Mouse (Mus musculus) layer of hippocampus, adult 2 months (tissue): Measurements from ENCODE around the gene Zbtb34. TPM values are rescaled to one million over a fixed set of nuclear protein-coding genes. Genes with fewer than 3 reads are reported as not detected.

ENCODE experiments used
- DNase-seq, 2 experiments: peaks; one replicate each; pipeline ENCODE4 v3.0.0; 2022; ENCODE audit warnings: low spot score in 2 of 2
- H3K27ac ChIP-seq: fragments of 200-600 bp; 2 replicates; pipeline ENCODE4 v1.8.1; 2022
- H3K4me3 ChIP-seq: fragments of 200-600 bp; 2 replicates; pipeline ENCODE4 v1.8.1; 2022; ENCODE audit warnings: mild to moderate bottlenecking
- CTCF ChIP-seq: fragments of 200-600 bp; conservative IDR thresholded peaks from 2 replicates; pipeline ENCODE4 v1.8.1; 2022; ENCODE audit warnings: antibody characterized with exemption, mild to moderate bottlenecking, moderate library complexity
- total RNA-seq, 2 experiments: library from RNA; stranded (reverse); gene quantifications; 2 replicates each; pipeline ENCODE4 v1.2.3; 2021

Zbtb34 gene
- total RNA-seq, 2 experiments from 2014 or later = 13.9 to 14.8 TPM

DNA sequence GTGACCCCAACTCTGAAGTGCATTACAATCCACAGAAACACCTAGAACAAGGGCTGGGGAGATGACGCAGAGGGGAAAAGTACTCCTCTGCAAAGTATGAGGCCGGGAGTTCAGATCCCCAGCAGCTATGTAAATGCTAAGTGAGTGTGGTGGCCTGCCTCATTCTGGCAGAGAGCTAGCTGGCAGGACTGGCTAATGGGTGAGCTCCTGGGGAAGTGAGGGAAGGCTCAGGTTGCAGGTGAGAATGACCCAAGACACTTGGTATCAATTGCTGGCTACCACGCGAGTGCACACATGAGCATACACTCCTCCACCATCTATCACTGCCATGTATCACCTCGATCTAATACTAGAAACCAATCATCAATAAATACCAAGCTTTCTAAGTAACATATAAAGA is 25.1 kb upstream of the Zbtb34 start:
- 0 out of 2 replicates have a peak overlapping the region, but pooled peaks have one; percentile 5 for H3K27ac ChIP-seq
- no peak for DNase-seq
- no peak overlapping the region for H3K4me3 ChIP-seq
- no peak for TF ChIP-seq CTCF

DNA sequence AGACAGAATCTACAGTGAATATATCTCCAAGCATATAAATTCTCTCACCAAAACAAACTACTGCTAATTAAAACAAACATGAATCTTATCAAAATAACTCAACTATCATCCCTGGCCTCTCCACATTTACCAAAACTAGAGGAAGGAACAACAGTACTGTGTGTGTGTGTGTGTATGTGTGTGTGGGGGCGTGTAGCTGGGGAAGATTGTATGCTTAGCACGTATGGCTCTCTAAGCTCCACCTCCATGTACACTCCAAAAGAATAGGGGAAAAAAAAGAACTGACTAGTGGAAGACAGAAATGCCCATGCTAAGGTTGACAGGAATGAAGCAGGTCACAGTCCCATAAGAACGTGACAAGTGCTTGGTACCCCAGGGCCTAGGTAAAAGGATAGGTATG is 24.2 kb upstream of the Zbtb34 start:
- no peak for TF ChIP-seq CTCF
- no peak for DNase-seq
- peak overlapping the region; percentile 46; the same call in 1 of the 2 replicates for H3K27ac ChIP-seq
- H3K4me3 ChIP-seq = no peak overlapping the region

DNA sequence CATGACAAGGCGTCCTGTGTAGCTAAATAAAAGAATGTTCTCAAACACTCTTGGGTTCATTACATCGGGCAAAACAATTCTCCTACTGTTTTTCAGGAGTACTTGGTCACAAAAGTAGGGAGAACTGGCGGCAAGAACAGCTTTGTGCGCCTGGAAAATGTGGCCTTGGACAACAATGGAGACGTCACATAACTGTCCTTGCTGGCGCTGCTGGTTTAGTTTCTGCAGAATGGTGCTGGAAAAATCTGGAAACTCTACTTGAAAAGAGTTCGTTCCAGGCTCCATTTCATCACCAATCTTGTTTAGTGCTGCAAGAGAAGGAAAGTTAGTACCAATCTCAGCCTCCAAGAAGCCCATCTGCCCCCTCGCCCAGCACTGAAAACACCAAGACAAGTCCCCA is 23.7 kb upstream of the Zbtb34 start:
- TF ChIP-seq CTCF = no peak
- Histone ChIP-seq H3K4me3 (no peak overlapping the region), H3K27ac (peak overlapping the region; percentile 46; the same call in 1 of the 2 replicates)
- no peak for DNase-seq

DNA sequence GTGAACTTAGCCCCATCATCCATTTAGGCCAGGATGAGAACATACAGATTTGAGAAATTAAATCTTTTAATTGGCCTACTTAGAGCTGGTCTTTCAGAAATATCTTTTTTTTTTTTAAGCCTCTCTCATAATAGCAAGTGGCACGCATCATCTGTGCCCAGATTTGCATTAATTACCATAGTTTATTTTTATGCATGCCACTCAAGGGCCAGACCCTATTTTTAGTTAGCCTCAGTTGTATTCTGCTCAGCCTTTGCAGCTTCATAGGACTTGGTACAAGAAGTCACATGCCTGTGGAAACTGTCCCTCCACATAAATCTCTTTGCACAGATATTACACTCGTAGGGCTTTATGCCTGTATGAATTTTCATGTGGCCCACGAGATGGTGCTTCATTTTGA is 22.4 kb upstream of the Zbtb34 start:
- no peak for DNase-seq
- H3K27ac ChIP-seq = peak overlapping the region; percentile 51
- no peak for TF ChIP-seq CTCF
- no peak overlapping the region; the same call in 1 of the 2 replicates for H3K4me3 ChIP-seq

DNA sequence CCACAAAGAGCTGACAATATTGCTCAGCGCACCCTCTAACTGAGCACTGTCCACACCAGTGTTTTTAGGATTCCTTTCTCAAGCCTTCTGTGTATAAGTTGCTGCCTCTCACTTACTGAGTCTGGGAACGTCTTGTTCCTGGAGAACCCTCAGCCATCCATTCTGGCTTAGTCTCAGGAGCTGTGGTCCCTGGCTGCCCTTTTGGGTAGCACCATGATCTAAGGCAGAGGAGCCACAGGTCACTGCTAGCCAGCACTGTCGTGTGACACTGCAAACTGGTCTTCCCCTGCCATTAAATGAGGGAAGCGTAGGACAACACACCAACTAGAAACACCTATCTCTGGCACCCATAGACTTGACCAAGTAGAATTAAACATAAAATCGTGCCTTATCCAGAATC is 21.6 kb upstream of the Zbtb34 start:
- peak overlapping the region; percentile 51 for H3K27ac ChIP-seq
- no peak for DNase-seq

DNA sequence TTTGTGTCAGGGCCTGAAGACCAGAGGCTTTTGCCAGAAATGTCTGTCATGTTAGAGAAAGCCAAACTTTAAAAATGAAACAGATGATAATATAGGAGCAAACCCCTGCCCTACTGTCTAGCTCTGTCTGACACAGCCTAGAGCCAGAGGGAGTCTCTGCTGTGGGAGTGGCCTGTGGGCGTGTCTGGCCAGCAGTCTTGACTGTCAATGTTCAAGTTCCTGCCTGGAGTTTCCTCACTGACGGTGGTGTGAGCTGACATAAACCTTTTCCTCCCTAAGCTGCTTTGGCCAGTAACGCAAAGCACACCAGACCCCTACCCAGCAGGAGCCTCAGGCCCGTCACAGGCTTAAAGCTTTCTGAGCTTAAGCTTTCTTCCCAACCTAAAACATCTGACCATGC is 21.0 kb upstream of the Zbtb34 start:
- TF ChIP-seq CTCF = no peak
- Histone ChIP-seq H3K27ac (peak overlapping the region; percentile 51), H3K4me3 (no peak overlapping the region)
- DNase-seq = no peak

More for the DNA sequence above, 21.6 kb upstream of the Zbtb34 start:
- TF ChIP-seq CTCF = no peak
- H3K4me3 ChIP-seq = no peak overlapping the region; the same call in 1 of the 2 replicates

DNA sequence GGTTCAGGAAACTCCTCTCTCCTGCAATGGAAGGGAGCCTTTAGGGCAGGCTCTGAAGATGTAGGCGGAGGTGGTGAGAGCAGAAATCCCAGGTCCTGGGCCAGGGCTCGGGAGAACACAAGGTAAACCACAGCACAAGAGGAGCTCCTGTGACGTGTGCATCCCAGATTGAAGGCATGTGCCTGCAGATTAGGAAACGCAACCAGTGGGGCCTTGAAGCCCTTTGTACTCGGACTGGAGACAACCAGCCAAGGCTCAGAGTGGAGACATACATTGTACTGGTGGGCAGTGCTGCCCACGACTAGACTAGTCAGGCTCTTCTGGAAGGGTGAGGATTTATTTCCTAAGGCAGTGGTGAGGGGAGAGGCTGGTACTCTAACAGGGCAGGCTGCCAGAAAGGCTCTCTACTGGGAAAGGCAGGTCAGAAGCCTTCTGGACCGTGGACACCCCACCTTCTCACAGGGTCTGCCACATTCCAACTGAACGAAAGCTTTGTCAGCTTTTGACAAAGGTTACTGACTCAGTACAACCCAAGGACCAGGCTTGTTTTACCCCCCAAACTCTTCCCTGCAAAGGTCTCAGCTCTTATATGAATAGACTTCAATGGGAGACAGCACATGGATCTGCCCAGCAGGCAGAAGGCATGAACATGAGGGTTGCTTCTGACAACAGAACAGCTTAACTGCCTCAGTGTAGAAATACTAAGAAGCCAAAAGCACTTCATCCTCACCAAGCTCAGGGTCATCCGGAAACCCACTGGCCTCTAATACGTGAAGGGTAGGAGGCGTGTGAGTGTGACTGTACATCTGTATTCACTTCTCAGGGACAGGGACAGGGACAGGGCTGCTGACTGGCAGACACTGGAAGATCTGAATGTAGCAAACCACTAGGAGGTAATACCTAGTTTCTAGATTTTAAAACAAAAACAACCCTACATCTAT is 20.2 kb upstream of the Zbtb34 start:
- peak overlapping the region; percentile 51 for H3K27ac ChIP-seq
- H3K4me3 ChIP-seq = no peak overlapping the region
- DNase-seq = no peak

DNA sequence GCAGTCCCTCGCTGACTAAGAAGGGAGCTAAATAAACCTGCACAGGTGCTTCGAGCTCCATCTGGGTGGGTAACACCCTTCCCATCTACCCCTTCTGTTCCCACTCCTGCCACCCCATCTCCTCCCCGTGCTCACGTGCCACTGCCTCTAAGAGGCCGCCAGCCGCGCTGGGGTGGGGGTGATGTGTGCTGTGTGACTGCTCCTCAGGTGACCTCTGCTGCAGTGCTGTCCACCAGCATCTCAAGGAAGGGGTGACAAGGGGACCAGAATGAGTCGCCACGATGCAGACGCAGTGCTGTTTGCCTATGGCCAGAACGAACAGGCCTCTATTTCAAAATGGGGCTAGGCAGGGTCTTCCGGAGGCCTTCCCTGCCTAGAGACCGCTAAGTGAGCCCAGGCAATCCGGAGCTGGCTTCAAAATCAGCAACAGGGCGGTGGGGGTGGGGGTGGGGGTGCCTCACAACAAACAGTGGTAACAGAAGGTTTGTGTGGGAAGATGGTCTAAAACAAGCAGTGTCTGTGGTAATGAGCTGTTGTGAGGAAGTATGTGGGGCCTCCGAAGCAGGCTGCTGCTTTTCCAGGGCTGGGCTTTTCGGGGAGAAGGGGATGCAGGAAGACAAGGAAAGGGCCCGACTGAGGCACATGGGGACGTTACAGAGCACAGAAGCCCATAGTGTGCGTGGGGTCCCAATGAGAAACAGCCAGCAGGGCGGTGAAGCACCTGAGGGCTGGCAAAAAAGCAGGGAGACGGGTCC is 18.2 kb upstream of the Zbtb34 start:
- no peak for TF ChIP-seq CTCF
- peak overlapping the region; percentile 20; the same call in 1 of the 2 replicates for H3K4me3 ChIP-seq
- H3K27ac ChIP-seq = peak overlapping the region; percentile 83
- DNase-seq = peak; percentile 52 to 59

More for the DNA sequence above, 20.2 kb upstream of the Zbtb34 start:
- TF ChIP-seq CTCF = no peak

DNA sequence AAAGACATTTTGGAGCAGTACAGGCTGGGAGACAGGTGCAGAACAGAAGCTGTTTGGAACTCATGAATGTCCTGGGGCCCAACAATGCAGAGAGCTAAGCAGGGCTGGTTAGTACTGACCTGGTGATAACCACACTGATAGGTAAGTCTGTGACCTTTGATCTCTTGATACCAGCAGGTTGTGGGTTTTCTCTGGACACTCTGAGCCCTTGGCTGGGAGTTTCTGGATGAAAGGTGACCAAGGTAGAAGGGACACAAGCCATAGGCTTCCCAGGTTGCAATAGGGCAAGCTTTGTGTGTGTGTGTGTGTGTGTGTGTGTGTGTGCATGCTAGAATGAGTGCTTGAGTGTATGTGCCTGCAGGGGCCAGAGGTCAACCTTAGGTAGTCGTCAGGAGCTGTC is 15.7 kb upstream of the Zbtb34 start:
- TF ChIP-seq CTCF = no peak

DNA sequence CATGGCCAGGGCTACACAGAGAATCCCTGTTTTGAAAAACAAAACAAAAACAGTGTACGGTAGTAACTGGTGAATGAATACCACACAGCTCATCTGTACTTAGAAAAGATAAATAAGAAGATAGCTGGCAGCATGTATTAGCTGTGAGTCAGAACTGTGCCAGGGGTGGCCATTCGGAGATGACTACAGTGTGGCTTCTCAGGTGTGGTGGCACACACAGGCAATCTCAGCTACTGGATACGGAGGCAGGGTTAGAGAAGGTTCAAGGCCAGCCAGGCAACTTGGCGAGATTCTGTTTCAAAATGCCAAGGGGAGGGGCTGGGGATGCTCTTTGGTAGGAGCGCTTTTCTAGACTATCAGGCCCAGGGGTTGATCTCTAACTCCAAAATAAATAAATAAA is 14.6 kb upstream of the Zbtb34 start:
- H3K4me3 ChIP-seq = no peak overlapping the region
- no peak for TF ChIP-seq CTCF
- H3K27ac ChIP-seq = no peak overlapping the region
- no peak for DNase-seq

More for the DNA sequence above, 15.7 kb upstream of the Zbtb34 start:
- Histone ChIP-seq H3K27ac (no peak overlapping the region), H3K4me3 (no peak overlapping the region)
- no peak for DNase-seq

DNA sequence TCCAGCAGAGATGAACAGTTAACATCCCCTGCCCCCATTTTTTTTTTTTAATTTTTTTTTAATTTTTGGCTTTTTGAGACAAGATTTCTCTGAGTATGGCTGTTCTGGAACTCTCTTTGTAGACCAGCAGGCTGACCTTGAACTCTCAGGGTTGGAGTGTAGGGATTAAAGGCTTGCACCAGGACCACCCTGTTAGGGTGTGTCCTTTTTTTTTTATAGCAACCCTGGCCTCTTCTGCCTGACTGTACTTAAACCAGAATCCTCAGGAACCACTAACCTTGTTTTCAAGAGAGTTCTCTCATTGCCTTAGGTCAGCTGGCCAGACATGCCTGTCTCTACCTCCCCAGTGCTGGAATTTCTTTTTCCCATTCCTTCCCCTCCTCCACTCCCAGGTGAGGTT is 13.7 kb upstream of the Zbtb34 start:
- TF ChIP-seq CTCF = no peak
- H3K27ac ChIP-seq = peak overlapping the region; percentile 19; the same call in 1 of the 2 replicates
- no peak overlapping the region for H3K4me3 ChIP-seq
- no peak for DNase-seq

DNA sequence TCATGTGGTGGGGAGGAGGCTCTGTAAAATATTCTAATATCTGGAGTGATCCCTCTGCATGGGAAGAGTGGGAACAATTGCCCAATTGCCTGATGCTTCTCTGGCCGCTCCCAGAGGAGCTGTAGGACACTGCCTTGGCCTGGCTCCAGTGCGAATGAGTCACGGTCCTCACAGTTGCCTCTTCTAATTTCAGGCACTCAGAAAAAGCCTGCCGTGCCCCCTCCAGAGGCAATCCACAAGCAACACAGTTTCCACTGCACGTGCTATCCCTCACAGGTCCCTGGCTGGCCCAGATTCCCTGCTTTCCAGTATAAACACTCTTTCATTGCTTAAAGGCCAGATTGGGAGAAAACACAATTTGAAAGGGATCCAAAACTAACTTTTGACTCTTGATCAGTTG is 13.2 kb upstream of the Zbtb34 start:
- DNase-seq = peak; percentile 68 to 70
- no peak overlapping the region for H3K4me3 ChIP-seq
- TF ChIP-seq CTCF = peak; percentile 43
- peak overlapping the region; percentile 57; the same call in 1 of the 2 replicates for H3K27ac ChIP-seq

DNA sequence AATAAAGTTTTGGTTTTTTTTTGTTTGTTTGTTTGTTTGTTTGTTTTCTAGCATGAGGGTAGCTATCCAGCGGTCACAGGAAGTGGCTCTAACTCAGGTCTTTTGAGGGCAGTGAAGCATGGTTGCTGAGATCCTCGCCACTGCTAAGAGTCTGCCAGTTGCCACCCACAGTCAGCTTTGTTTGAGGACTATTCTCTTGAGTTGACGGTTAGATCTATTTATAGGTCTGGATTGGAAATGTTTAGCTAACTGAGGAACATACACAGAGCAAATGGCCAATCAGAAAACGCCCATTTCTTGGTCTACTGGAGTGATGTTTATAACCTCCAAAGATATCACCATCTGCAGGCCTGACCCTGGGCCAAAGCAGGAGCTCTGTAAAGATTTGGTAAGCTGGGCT is 11.6 kb upstream of the Zbtb34 start:
- Histone ChIP-seq H3K27ac (no peak overlapping the region), H3K4me3 (no peak overlapping the region)
- DNase-seq = no peak
- no peak for TF ChIP-seq CTCF
